Mouse (Mus musculus) embryonic facial prominence, embryonic 14.5 days (tissue): Measurements from ENCODE around the gene Dthd1. TPM values are rescaled to one million over a fixed set of nuclear protein-coding genes. Genes with fewer than 3 reads are reported as not detected.

ENCODE experiments used
- ATAC-seq: fragments of 200-750 bp; cut with Nextera tagmentation; 2 replicates; pipeline ENCODE4 v1.8.0; 2017; ENCODE audit warnings: low read depth, moderate number of reproducible peaks, moderate TSS enrichment
- DNase-seq: peaks from one replicate; pipeline ENCODE4 v3.0.0-alpha.2; 2015; ENCODE audit warnings: low spot score
- H3K27ac ChIP-seq: fragments of 300-500 bp; sonication (generic); replicated peaks from 2 replicates; pipeline ENCODE4 v1.5.1; 2014; ENCODE audit warnings: low read depth, mild to moderate bottlenecking, low read length, moderate library complexity
- H3K27me3 ChIP-seq: fragments of 300-500 bp; sonication (generic); replicated peaks from 2 replicates; pipeline ENCODE4 v1.6.1; 2014; ENCODE audit warnings: low read length; ENCODE audit not compliant: control insufficient read depth, insufficient read depth
- H3K36me3 ChIP-seq: fragments of 300-500 bp; sonication (generic); 2 replicates; pipeline ENCODE4 v1.6.1; 2014; ENCODE audit warnings: low read length, mixed read lengths; ENCODE audit not compliant: control insufficient read depth, insufficient read depth
- H3K4me1 ChIP-seq: fragments of 300-500 bp; sonication (generic); 2 replicates; pipeline ENCODE4 v1.6.1; 2014; ENCODE audit warnings: antibody characterized with exemption, low read length; ENCODE audit not compliant: control insufficient read depth, insufficient read depth
- H3K4me2 ChIP-seq: fragments of 300-500 bp; sonication (generic); 2 replicates; pipeline ENCODE4 v1.6.1; 2014; ENCODE audit warnings: low read depth, mild to moderate bottlenecking, low read length, moderate library complexity, mixed read lengths
- H3K4me3 ChIP-seq: fragments of 300-500 bp; sonication (generic); 2 replicates; pipeline ENCODE4 v1.5.1; 2014; ENCODE audit warnings: low read depth, mild to moderate bottlenecking, low read length
- H3K9ac ChIP-seq: fragments of 300-500 bp; sonication (generic); 2 replicates; pipeline ENCODE4 v1.6.1; 2014; ENCODE audit warnings: low read depth, mild to moderate bottlenecking, low read length, moderate library complexity, mixed read lengths
- H3K9me3 ChIP-seq: fragments of 300-500 bp; sonication (generic); 2 replicates; pipeline ENCODE4 v1.6.1; 2016; ENCODE audit warnings: low read length; ENCODE audit not compliant: control insufficient read depth
- WGBS: fragments of 180-500 bp; shearing (Covaris S2); extraction: QIAGEN DNeasy Blood & Tissue Kit; methylation state at CpG from one replicate; pipeline ENCODE4 v1.1.7; 2014; 5-methylcytosine and 5-hydroxymethylcytosine counted together
- polyA plus RNA-seq: library from polyadenylated mRNA; unstranded; fragments of >200 nt; fragmentation: Nextera tagmentation; extraction: Ambion mirVana; gene quantifications from 2 replicates; pipeline ENCODE4 v1.2.1, GENCODE M21; 2014

Dthd1 gene
- 0.22 TPM in 1 of 2 replicates, not detected in the other for polyA plus RNA-seq

- DNase-seq (no peak), ATAC-seq (no peak)
- H3K9ac ChIP-seq, result no peak within 1 kb of the TSS
- H3K4me3 ChIP-seq, result no peak within 1 kb of the TSS
- H3K4me1 ChIP-seq, result no peaks in the 10 kb centered on the region
- WGBS, result 79% methylated on average over 6 of the region's 6 CpGs
- no peaks in the 10 kb centered on the region for H3K36me3 ChIP-seq
- H3K27me3 ChIP-seq, result no peaks in the 10 kb centered on the region
- H3K27ac ChIP-seq, result no peak within 1 kb of the TSS
- peaks cover 3% of the 10 kb centered on the region; the same call in 1 of the 2 replicates for H3K9me3 ChIP-seq
- no peak within 1 kb of the TSS for H3K4me2 ChIP-seq
These were observed at the start of gene Dthd1 for GRCm38 (mm10) chr5:62813402-62814071. TSS of gene Dthd1 (plus strand) at chr5:62813823.

DNA sequence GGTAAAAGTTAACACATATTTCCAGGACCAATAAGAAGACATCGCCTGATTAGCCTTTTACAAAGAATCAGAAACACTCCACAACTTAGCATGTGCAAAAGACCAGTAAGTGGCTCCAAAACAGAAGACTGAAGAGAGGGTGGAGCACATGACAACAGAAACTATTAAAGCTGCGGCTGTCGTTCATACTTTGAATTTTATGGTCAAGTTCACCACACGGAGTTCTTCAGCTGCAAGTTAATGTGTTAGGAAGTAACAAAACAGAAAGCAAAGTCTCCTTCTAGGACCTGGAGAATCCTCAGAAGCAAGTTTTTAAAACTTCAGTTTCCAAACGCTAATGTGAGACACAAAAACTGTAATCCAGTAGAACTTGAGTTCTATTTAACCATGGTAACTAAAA is 49.5 kb upstream of the Dthd1 start:
- Histone ChIP-seq H3K4me3 (no peak overlapping the region), H3K27me3 (no peaks in the 10 kb centered on the region)
- no peak for ATAC-seq

GRCm38 (mm10) chr5:62765459-62765783 is 48.2 kb upstream of the Dthd1 start:
- Histone ChIP-seq H3K4me1 (no peaks in the 10 kb centered on the region), H3K4me2 (peak overlapping the region; percentile 83), H3K9ac (peak overlapping the region; percentile 68), H3K27me3 (no peaks in the 10 kb centered on the region), H3K9me3 (no peaks in the 10 kb centered on the region), H3K27ac (no peak overlapping the region), H3K36me3 (no peaks in the 10 kb centered on the region), H3K4me3 (peak overlapping the region; percentile 63)
- peak; percentile 4 for DNase-seq
- WGBS, result 18% methylated on average over 5 of the region's 5 CpGs
- ATAC-seq, result peak; percentile 42; the same call in 1 of the 2 replicates

More for the DNA sequence above, 49.5 kb upstream of the Dthd1 start:
- Histone ChIP-seq H3K36me3 (no peaks in the 10 kb centered on the region), H3K9ac (no peak overlapping the region), H3K4me1 (no peaks in the 10 kb centered on the region), H3K27ac (no peak overlapping the region), H3K9me3 (no peaks in the 10 kb centered on the region), H3K4me2 (no peak overlapping the region)
- no peak for DNase-seq
- WGBS, result 73% methylated on average over 5 of the region's 5 CpGs

DNA sequence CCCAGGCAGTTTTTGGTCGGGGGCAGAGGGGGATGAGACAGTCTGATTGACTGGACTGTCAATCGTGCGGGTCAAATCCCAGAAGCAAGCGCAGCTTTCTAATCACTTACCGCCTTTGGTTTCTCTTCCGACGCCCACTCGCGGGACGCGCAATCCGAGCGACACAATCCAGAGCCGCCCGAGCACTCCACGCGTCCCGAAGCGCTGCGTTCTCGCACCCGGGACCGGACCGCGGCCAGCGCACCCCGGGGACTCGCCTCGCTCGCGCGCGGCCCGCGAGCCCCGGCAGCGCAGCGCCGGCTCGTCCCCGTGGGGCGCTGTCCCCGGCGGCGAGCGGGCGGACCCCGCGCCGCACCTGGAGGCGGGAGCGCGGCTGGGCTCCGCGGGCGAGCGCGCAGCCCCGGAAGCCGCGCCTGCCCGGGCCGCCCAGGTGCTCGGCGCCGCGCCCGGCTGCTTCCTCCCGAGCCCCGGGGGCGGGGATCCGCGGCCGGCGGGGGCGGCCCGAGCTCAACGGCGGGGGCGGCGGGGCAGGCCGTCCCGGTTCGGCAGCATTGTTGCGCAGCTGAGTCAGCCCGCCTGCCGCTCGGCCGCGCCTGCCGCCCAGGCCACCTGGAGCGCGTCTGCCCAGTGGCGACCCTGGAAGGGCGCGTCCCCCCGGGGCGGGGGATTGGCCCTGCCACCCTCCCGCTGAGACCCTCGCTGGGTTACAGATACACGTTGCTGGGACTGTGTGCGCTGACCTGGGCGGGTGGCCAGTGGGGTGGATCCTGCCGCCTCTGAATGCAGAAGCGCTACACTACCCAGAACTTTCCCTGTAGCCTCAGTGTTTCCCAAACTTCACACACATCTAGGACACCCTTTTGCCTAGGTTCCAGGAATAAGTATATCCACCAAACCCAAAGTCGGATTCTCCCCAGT is 47.6 kb upstream of the Dthd1 start, which contains the start of gene Arap2:
Gene Arap2, minus strand, starts transcription at position 376 of the 918 bp plus-strand sequence.
- WGBS, result under 1% methylated on average over 36 of the region's 106 CpGs
- H3K4me1 ChIP-seq, result no peaks in the 10 kb centered on the region
- peak within 1 kb of the TSS; percentile 68 for H3K9ac ChIP-seq
- H3K4me3 ChIP-seq, result peak within 1 kb of the TSS; percentile 63
- no peak within 1 kb of the TSS for H3K27ac ChIP-seq
- DNase-seq (peak; percentile 59), ATAC-seq (peak; percentile 91)
- peak within 1 kb of the TSS; percentile 83 for H3K4me2 ChIP-seq
- no peaks in the 10 kb centered on the region for H3K36me3 ChIP-seq
- no peaks in the 10 kb centered on the region for H3K9me3 ChIP-seq
- no peaks in the 10 kb centered on the region for H3K27me3 ChIP-seq

DNA sequence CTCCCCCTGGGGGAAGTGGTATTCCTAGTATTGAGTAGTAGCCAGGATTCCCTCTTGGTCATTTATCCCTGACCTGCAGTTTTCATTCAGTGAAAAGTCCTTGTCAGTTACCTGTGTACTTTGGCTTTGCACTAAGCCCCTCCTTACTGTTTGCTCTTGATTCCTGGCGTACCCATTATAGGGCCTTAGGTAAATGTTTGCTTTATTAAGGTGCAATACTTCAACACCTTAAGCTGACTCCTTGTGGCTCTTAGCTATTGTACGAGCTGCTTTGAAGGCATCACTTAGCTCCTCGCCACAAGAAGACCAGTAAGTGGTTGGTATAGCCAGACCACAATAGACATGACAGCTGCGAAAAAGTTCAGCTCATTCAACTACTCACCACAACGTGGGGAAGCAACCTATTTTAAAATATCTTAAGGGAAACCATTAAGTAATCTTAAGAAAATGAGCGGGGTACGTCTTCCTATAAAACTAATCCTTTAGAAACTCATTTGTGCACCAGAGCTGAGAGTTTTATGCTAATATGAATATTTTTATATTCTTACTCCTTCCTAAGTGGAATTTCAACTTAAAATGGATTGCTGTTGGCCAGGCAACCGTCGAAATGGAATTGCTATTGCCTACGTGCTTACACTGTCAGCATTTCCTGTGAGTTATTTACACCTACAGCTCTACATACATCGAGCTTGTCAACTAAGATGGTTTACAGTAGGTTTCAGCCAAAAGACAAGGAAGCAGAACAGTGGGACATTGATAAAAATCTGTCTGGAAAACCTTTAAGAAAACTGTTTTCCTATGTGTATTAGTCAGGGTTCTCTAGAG is 41.6 kb upstream of the Dthd1 start:
- Histone ChIP-seq H3K9me3 (no peaks in the 10 kb centered on the region), H3K36me3 (no peaks in the 10 kb centered on the region), H3K4me3 (no peak overlapping the region), H3K27me3 (no peaks in the 10 kb centered on the region), H3K27ac (no peak overlapping the region), H3K4me1 (no peaks in the 10 kb centered on the region), H3K9ac (no peak overlapping the region), H3K4me2 (no peak overlapping the region)
- DNase-seq (no peak), ATAC-seq (no peak)
- 85% methylated on average over 11 of the region's 11 CpGs for WGBS

DNA sequence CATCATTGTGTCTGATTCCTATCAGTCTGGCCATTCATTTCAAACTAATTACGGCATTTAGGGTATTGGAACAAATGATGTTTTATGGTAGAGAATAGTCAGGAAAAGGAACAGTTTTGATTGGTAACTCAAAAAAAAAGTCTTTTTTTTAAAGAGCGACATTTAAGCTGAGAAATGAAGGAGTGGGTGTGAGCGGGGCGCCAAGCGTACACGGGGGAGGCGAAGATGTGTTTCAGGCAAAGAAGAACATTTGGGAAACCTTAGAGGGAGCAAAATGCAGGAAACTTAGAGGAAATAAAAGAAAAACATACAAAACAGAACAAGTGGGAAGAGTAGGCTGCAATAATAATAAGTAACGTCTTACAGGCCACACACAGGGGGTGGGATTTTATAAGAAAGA is 35.8 kb upstream of the Dthd1 start:
- H3K4me2 ChIP-seq, result no peak overlapping the region
- no peak overlapping the region for H3K4me3 ChIP-seq
- H3K9me3 ChIP-seq, result no peaks in the 10 kb centered on the region
- ATAC-seq, result no peak
- WGBS, result 73% methylated on average over 8 of the region's 8 CpGs
- H3K36me3 ChIP-seq, result no peaks in the 10 kb centered on the region
- H3K27me3 ChIP-seq, result no peaks in the 10 kb centered on the region
- H3K9ac ChIP-seq, result no peak overlapping the region
- no peak overlapping the region for H3K27ac ChIP-seq
- DNase-seq, result no peak
- H3K4me1 ChIP-seq, result no peaks in the 10 kb centered on the region

- ATAC-seq, result no peak
- H3K4me3 ChIP-seq, result no peak overlapping the region
- H3K9me3 ChIP-seq, result no peaks in the 10 kb centered on the region
- H3K27me3 ChIP-seq, result no peaks in the 10 kb centered on the region
- H3K4me1 ChIP-seq, result no peaks in the 10 kb centered on the region
- H3K36me3 ChIP-seq, result no peaks in the 10 kb centered on the region
- H3K4me2 ChIP-seq, result no peak overlapping the region
- H3K27ac ChIP-seq, result no peak overlapping the region
- no peak overlapping the region for H3K9ac ChIP-seq
- 76% methylated on average over 5 of the region's 5 CpGs for WGBS
- DNase-seq, result no peak
These were observed 34.9 kb upstream of the Dthd1 start for GRCm38 (mm10) chr5:62778682-62779081.

- H3K36me3 ChIP-seq, result no peaks in the 10 kb centered on the region
- no peak overlapping the region for H3K4me2 ChIP-seq
- no peaks in the 10 kb centered on the region for H3K27me3 ChIP-seq
- no peak overlapping the region for H3K9ac ChIP-seq
- H3K27ac ChIP-seq, result no peak overlapping the region
- DNase-seq, result no peak
- no peaks in the 10 kb centered on the region for H3K4me1 ChIP-seq
- 67% methylated on average over 3 of the region's 3 CpGs for WGBS
- H3K9me3 ChIP-seq, result no peaks in the 10 kb centered on the region
- no peak overlapping the region for H3K4me3 ChIP-seq
- ATAC-seq, result no peak
These were observed 26.8 kb upstream of the Dthd1 start for GRCm38 (mm10) chr5:62786809-62787208.
